Mouse (Mus musculus): ENCODE data around the gene Isoc2a.

Gene Isoc2a

GRCm38 (mm10) chr7:4919971-4920370, 43.0 kb downstream of the Isoc2a start:
- no peak for DNase-seq

- DNase-seq = no peak
These were observed 43.5 kb downstream of the Isoc2a start for GRCm38 (mm10) chr7:4920496-4920895.

- DNase-seq = no peak
These were observed 44.2 kb downstream of the Isoc2a start for GRCm38 (mm10) chr7:4920976-4921823.

- no peak for DNase-seq
These were observed 45.0 kb downstream of the Isoc2a start, which contains the start of gene Nat14 for GRCm38 (mm10) chr7:4921824-4922482. TSS of gene Nat14 (plus strand) at chr7:4922028.

GRCm38 (mm10) chr7:4922508-4922907, 45.6 kb downstream of the Isoc2a start:
- DNase-seq = peak; percentile 92

- peak; percentile 80 for DNase-seq
These were observed 46.1 kb downstream of the Isoc2a start for GRCm38 (mm10) chr7:4922931-4923565.

GRCm38 (mm10) chr7:4923586-4924364, 46.8 kb downstream of the Isoc2a start:
- DNase-seq = no peak

GRCm38 (mm10) chr7:4924483-4924882, 47.5 kb downstream of the Isoc2a start:
- no peak for DNase-seq

GRCm38 (mm10) chr7:4924891-4925301, 47.9 kb downstream of the Isoc2a start:
- DNase-seq = peak; percentile 65

GRCm38 (mm10) chr7:4925441-4926381, 48.8 kb downstream of the Isoc2a start, which contains the start of gene Ssc5d:
TSS of gene Ssc5d (plus strand) at chr7:4925785.
- no peak for DNase-seq

GRCm38 (mm10) chr7:4926849-4927248, 49.9 kb downstream of the Isoc2a start:
- no peak for DNase-seq

- DNase-seq = no peak
These were observed 50.8 kb downstream of the Isoc2a start for GRCm38 (mm10) chr7:4927711-4928110.

- DNase-seq = no peak
These were observed 51.4 kb downstream of the Isoc2a start for GRCm38 (mm10) chr7:4928323-4928722.

- DNase-seq = no peak
These were observed 56.1 kb downstream of the Isoc2a start for GRCm38 (mm10) chr7:4933103-4933502.

- no peak for DNase-seq
These were observed 57.4 kb downstream of the Isoc2a start for GRCm38 (mm10) chr7:4934160-4934914.

- no peak for DNase-seq
These were observed 59.9 kb downstream of the Isoc2a start for GRCm38 (mm10) chr7:4936832-4937231.

GRCm38 (mm10) chr7:4937392-4937791, 60.4 kb downstream of the Isoc2a start:
- no peak for DNase-seq

GRCm38 (mm10) chr7:4938456-4938855, 61.5 kb downstream of the Isoc2a start:
- DNase-seq = peak; percentile 40

GRCm38 (mm10) chr7:4940068-4940479, 63.1 kb downstream of the Isoc2a start:
- DNase-seq = no peak

- no peak for DNase-seq
These were observed 65.7 kb downstream of the Isoc2a start for GRCm38 (mm10) chr7:4942673-4943072.

Measured in layer of hippocampus, adult 9-11 months (tissue).